Mouse (Mus musculus): Measurements from ENCODE around the gene Tmem138.

DNA sequence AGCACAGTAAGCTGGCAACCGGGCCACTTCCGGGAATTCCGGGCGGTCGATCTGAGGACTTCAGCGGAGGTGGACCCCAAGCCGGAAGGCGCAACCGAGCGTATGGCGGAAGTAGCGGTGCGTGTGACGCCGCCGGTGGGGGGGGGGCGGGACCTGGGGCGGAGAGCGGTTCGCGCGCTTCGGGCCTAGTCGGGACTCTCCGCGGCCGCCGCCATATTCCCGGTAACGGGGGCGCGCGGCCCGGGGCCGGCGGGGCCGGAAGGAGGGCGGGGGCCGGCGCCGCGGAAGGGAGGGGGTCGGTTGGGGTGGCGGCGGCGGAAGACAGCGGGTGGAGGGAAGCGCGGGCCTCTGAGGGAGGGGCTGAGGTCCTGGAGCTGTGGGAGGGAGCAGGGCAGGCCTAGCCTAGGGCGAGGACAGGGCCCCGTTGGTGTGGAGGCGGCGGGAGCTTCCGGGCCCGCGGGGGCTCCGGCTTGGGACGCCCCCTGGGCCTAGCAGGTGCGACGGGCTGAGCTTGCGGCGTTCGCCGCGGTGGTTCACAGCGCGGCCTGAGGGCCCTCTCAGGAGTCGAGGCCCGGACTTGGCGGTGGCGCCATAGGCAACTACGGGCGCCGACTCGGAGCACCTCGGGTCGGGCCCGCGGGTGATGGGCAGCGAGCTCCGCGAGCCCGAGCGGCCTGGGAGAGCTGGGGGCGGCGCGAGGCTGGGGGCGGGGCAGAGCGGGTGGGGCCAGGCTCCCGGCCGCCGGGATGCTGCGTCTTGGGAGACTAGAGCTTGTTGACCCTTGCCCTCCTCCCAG is 51.9 kb downstream of the Tmem138 start, which contains the start of gene Cpsf7:
- TF ChIP-seq CTCF (conservative IDR thresholded peaks at IDR 0.05; ENCODE audit: insufficient read depth, insufficient read length, low read depth, low read length) (no peak), POLR2A (IDR thresholded peaks at IDR 0.05; ENCODE audit: low read depth, low read length) (peak; percentile 7)

Measured in kidney, adult 2 months (tissue).